Mouse (Mus musculus) cerebellum, adult 2 months (tissue): ENCODE data around the gene Adh1.

Experiments
- CTCF ChIP-seq: fragments of 200-500 bp; IDR thresholded peaks from 2 replicates; pipeline ENCODE4 v1.5.1; 2011; ENCODE audit warnings: low read depth, mild to moderate bottlenecking, control low read depth, low read length, moderate library complexity, borderline replicate concordance; ENCODE audit not compliant: insufficient read depth
- POLR2A ChIP-seq: fragments of 200-500 bp; IDR thresholded peaks from 2 replicates; pipeline ENCODE4 v1.6.1; 2011; ENCODE audit warnings: low read length, control low read depth, borderline replicate concordance; ENCODE audit not compliant: insufficient read depth

GRCm38 (mm10) chr3:138248746-138249145, 12.0 kb upstream of the Adh1 start:
- TF ChIP-seq CTCF, result no peak
- no peak for TF ChIP-seq POLR2A
